Mouse (Mus musculus) ovary, postnatal 10 days (tissue): ENCODE results near the gene Lrrc17.

Experiments used
- DNase-seq: peaks from one replicate; pipeline ENCODE4 v3.0.0; 2022; ENCODE audit warnings: low spot score

Gene Lrrc17

DNA sequence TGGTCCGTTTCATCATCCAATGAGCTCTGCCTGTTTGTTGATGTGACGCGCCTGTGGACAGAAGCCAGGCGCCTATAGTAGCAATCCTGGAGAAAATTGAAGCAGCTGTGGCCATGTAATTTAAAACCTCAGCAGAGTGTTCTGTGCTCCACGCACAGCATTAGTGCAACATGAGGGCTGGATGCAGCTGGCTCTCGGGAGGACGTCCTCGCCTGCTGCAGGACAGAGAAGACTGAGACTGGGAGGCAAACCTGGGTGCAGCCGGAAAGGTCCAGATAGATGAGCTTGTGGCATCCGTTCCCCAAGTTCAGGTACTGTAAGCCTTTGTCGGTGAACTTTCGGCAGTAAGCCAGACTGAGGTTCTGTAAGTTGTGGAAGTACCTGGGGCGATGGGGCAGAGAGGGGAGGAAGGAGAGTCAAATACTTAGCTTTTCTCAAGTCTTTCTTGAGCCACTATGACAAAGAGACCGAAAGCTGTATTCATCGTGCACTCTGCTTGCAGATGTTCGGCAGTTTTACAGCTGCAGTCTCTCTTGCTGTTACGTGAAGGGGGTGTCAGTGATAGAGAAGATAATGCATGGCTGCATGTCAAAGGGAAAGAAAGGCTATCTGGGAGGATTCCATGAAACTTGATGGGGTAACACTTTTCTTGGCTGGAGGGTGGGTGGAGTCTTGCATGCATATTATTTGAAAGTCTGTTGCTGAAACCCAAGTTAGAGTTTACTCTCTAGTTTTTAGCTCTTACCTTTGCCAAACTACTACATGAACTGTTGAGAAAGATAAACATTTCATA, at the start of gene Lrrc17:
Lrrc17 (plus strand) TSS at position 151 of the 793 bp plus-strand sequence.
- peak; percentile 40 for DNase-seq

DNA sequence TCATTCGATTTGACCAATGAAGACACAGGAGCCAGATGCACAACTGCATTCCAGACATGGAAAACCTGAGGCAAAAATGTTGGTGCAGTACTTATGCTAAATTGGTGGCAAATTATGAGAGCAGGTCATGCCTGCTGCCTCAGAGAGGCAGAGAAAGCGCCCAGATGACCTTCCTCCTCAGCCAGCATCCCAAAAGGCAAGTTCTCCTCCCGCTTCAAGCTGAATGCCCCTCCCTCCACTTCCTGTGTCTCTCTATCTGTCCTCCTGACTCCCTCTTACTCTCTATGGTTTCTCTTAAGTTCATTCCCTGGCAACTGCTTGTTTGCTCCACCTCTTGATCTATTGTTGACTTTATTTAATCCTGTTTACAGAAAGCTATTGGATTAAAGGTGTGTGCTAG, 48.6 kb upstream of the Lrrc17 start:
- no peak for DNase-seq

DNA sequence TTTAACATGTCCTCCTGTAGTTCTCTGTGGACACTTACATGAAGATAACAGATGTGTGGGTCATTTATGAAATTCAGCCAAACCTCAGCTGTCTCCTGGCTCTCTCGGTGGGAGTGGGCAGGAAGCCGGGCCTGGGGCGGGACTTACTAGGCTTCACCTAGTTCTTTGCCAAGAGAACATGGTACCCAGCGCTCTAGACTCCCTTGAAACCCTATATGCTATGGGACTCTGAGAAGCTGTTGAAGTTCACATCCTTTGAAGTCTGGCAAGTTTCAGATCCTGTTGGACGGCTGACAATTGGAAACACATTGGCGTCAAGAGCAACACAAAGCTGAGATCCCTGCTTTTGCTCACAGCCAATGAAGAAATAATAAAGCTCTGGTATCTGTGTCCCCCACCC, 47.0 kb upstream of the Lrrc17 start:
- DNase-seq: no peak

DNA sequence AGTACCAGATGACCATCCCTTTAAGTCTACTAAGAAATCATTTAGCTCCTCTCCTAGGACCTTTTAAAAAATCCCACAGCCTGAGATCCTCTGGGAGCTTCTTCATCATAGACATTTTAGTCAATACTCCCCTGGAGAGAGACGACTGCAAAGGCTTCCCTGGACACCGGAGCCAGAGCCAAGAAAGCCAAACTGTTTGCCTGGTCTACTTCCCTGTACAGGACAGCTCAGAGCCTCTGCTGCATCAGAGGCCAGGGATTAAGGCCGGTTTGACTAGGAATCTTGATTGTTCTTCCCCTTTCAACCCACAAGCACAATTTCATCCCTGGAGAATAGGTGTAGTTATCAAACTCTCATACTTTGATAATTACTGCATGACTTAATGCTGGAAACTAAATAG, 46.5 kb upstream of the Lrrc17 start:
- no peak for DNase-seq

DNA sequence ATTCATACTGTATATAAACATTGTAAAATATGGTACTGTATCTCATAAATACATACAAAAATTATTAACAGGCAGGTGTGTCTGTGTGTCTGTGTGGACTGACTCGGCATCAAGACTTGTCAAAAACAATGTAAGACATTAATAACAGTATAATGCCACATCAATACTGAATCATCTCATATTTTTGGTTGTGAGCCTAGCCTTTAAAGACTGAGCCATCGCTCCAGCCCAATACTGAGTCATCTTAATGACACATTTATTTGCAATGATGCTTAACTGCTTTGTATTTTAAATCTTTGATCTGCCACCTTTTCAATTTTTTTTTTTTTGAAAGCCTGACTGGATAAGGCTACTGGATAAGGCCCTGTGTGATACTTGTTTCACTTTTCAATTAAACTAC, 44.9 kb upstream of the Lrrc17 start:
- DNase-seq: no peak

DNA sequence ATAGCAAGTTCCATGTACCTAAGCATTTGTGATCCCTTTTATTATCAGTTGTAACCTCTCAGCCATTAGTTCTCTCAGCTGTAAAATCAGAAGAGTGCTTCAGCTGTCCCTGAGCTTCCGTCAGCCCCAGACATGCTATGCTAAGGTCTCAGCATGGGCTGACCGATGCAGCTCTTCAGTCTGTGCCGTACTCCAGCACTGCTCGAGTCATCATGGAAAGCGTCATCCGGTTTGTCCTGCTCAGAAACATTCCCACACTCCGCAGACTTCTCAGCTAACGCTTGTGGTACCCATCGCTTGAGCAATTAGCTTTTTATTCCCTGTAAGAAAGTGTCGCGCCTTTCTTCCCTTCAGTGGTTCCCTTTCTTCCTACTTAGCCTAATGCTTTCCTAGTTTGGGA, 44.4 kb upstream of the Lrrc17 start:
- no peak for DNase-seq

DNA sequence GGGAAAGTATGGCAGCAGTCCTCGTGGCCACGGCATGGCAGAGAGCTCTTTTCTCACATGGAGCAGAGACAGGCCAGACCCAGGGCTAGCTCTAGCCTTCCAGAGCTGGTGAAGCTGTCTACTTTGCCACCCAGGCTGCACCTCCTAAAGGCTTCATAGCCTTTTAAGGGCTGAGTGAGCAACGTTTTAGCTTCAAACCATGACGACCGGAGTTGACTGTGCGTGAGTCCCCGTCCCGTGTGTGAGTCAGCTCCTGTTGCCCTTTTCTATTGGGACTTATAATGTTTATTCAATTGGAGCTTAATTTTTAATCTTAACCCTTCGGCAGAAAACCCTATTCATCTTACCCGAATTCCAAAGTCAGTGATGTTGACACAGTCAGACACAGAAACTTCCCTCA, 43.2 kb upstream of the Lrrc17 start:
- no peak for DNase-seq

DNA sequence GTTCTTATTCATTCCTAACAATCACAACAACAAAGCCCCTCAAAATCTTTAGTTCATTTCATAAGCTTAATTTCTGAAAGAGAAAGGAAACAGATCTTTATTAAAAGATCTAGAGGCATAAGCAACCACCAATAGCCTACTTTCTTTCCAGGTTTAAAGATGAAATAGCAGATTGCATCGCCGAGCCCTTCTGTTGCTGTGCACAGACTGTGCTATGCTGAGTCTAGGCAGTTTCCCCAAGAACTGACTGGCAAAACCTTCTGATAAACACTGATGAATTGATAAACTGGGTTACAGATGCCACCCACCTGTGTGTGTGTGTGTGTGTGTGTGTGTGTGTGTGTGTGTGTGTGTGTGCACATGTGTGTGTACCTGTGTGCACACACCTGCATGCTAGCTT, 42.4 kb upstream of the Lrrc17 start:
- DNase-seq: no peak

DNA sequence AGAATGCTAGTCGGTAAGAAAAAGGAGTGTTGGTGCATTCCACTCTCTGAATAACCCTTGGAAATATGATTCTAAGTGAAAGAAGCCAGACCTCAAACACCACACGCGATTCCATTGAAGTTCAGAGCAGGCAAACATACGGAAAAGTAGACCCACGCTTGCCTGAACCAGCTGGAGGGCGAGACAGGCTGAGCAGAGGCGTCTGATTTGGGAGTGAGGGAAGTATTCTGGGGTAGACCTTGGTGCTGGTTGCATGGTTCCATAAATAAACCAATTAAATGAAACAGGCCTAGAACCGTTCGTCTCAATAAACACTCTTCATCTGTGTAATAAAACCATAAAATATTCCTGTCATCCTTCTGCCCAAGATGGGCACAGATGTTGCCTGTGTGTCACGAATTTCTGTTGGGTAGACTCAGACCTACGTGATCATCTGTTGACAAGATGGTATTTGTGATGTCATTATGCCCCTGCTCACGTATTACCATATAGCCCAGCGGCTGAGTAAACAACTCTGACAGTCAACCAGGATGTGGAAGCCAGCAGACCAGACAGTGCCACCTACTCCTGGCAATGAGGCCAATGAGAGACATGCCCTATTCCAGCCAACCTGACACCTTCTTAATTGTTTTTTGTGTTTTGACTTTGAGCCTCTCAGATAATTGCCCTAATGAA, 40.3 kb upstream of the Lrrc17 start:
- no peak for DNase-seq

DNA sequence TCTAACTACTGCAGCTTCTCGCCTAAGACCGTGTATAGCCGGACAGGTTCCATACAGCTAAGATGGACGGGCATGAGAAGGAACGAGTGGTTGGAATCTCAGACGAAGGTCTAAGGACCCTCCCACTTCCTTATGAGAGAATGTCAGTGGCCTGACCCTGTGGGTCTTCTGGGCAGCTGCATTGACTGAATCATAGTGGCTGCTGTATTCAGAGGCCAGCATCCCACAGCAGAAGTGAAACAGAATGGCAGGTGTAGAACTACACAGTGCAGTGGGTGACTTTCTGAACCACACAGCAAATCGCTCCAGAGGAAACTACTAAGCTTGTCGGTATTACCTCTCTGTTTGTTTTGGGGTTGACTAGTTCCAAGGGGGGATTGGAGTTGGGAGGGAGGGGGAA, 38.2 kb upstream of the Lrrc17 start:
- no peak for DNase-seq

DNA sequence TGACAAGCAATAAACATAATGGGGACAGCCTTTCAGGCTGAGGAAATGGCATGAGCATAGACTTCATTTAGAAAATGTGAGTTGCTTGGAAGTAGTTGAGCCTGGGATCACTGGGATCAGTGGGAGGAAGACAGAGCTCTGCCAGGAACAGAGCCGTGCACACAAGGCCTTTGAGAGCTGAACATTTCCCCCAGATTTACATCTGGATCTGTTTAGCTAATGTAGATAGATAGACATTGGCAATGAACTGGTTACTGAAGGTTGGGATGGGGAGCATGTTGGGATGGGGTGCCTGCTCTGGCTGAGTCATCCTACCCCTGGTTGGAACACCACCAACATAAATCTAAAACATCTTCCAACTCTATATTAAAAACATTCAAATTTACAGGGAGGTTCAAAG, 36.5 kb upstream of the Lrrc17 start:
- DNase-seq: no peak

DNA sequence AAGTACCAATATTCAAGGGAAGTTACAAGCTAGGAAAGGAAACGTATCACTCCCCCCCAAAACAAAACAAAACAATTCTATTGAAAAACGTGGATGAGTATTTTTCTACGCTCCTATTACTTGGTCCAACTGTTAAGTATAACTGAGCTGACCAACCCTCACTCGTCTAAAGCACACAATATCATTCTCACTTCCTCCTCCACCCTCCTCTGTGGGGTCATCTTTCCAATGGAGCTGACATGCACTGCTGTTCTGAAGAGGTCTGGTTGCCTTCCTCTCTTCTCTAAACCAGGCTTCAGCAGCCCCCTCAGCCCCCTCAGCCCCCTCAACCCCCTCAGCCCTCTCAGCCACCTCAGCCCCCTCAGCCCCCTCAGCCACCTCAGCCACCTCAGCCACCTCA, 33.6 kb upstream of the Lrrc17 start:
- DNase-seq: no peak

DNA sequence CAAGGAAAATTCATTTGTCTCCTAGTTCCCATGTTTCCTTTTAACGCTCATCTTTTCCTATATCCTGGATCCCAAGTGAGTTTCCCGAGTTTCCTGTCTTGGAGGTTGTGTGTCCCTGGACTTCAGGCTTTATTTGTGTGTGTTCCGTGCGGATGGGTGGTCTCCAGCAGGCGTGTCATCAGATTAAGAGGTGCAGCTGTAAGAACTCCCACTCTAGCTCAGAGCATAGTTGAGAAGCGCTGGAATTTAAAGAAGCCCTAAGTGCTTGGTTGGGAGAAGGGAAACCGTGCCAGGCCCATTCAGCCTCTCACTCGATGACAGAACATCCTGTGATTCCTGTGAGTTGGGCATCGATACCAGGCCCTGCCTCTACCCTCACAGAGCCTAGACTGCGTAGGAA, 30.0 kb upstream of the Lrrc17 start:
- no peak for DNase-seq

DNA sequence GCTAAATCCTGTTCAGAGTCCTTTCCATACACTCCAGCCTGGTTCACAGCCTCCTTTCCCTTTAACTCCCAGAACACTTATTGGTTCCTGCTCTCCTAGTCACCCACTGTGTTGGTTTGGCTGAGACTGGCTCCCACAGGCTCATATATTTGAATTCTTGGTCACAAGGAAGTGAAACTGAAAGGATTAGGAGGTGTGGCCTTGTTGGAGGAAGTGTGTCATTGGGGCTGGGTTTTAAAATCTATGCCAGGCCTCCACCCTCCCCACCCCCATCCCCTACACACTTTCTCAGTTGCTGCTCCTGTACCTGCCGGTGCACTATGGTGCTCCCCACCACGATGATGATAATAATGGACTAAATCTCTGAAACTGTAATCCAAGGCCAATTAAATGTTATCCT, 25.8 kb upstream of the Lrrc17 start:
- no peak for DNase-seq

DNA sequence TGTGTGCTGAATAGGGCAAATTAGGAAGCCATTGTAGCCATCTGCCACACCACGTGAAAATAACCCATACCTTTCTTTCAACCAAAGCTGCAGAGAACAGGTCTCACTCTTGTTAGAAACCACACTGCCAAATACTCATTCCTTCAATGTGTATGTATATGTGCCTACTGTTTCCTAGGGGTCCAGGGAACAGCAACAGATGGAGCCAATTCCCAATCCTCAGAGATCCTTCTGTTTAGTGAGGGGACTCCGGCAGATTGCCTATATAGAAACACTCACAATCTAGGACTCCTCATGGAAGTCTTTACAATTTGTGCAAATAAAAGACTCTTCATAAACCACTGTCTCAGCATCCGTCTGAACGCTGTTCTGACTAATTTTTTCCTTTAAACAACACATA, 25.2 kb upstream of the Lrrc17 start:
- DNase-seq: no peak

DNA sequence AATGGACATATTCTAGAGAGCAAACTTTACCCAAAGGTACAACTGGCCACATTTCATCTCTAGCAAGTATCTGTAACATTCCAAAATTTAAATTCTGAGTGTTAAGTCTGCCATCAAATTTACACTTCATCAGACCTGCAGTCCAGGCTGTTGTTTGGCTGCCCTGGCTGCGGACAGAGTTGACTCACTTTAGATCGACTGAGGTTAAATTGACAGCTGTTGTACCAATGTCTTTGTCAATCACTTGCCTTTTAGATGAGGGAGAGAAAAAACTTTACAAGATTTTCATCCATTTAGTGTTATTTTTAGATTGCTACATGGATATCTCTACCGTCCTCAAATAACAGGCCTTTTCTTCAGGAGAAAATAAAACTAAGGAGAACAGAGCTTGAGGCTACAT, 24.2 kb upstream of the Lrrc17 start:
- no peak for DNase-seq

DNA sequence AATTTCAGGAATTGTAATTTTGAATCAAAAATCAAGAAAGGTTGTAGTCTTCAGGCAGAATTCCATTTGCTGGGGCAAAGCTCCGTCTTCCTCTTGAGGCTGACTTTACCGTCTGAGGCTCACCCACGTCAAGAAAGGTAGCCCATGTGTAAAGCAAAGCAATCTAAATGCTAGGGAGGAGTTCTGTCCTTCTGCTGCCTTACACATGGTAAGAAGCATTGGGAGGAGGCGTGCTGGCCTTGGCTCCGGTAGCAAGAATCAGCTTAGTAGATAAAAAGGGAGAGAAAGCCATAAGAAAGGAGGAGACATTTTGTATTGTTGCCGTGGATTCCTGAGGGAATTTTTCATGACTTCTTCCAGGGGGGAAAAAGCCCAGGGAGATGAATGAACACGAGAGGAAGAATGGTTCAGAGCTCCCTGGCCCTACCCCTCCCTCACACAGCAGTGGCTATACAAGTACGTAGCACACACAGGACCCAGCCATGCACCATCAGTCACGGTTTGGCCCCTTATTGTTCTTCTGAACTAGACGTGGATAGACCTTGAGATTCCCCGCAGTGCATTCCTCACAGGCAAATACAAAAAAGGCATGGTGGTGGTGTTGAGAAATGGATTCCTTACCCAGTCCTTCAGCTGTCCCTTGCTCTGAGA, 16.4 kb upstream of the Lrrc17 start:
- no peak for DNase-seq

DNA sequence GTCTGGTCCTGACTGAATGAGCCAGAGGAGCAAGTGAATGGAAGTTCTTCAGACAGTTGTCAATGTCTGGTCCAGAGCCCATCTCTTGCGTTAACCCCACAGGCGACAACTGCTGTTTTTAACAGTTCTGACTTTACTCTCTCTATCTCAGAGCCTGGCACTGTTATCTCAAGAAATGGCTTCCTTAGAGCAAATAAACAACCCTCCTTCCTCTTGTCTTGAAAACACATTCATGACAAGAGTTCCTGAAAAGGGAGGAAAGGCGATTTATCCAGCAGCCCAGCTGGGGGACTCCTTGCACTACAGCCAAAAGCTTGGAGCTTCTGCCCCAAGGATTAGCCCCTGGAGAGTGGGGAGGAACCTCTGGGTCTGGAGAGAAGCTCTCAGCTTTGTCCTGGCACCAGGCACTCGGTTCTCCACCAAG, 15.9 kb upstream of the Lrrc17 start:
- no peak for DNase-seq

DNA sequence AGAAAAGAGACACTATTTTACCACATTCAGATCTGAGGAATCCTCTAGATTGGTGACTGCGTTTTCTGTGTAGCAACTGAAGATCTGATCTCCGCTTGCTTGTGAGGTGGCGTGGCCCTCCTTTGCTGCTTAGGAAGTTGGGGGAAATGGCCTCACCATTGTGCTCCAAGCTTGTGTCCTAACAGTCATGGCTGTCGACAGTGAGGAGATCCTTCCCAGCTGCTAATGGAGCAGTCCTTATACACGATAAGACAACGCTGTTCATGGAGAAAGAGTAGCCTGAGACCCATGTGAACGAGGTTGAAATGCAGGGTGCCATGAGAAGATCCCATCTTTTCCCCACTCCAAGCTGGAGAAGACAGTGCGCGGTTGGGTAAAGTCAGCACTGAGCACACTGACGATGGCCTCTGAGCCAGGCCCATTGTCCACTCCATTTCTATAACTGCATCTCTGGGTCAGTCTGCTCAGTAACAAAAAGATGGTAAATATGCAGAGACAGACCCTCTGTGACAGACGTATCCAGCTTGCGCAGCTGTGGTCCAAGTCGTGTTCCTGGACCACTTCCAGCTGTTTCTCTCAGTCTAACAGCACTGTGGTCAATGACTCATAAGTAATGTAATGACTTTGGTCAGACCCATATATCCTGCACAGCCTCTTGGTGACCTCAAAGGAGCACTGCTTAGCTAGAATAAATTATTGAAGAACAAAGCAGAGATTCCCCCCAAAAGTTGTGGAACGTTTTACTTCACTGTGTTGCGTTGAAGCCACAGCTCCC, 15.1 kb upstream of the Lrrc17 start:
- no peak for DNase-seq

DNA sequence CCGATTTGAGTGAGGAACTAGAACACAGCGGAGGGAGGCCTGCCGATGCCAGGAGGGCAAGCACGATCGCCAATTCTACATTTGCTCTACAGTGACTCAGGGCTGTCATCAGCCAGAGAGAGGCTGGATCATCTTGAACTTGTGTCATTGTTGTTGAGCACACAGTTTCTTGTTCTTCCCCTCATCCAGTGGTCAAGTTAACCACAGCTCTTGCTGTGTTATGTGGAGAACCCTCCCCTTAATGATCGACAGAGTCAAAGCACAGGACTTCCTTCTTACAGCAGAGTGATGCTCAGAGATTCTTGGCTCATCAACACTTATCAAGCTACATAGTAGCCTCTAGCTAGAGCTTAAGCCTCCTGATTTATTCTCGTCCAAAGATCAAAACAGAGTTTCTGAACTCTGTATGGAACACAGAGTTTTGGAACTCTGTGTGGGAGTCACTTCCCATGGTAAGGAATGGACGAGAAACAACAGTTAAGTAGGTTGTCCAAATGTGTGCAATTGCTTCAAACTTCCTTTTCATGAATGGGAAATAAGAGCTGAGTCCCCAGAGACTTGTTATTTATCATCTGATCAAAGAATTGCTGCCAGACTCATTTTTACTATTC, 14.1 kb upstream of the Lrrc17 start:
- no peak for DNase-seq

DNA sequence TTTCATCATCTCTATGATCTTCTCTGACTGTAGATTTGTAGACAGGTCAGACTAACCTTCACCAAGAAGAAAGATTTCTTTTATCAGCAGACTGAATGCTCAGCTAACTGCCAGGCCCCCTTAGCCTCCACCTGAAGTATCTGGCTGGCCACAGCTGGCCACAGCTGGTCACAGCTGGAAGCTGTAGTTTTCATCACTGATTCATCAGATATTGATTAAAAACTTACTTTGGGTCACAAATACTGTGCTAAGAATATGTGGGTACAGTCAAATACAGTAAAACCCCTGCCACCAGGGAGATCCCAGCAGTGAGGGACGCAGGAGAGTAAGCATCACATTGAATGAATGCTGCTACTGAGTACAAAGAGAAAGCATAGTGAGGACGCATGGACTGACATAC, 11.2 kb upstream of the Lrrc17 start:
- DNase-seq: no peak

DNA sequence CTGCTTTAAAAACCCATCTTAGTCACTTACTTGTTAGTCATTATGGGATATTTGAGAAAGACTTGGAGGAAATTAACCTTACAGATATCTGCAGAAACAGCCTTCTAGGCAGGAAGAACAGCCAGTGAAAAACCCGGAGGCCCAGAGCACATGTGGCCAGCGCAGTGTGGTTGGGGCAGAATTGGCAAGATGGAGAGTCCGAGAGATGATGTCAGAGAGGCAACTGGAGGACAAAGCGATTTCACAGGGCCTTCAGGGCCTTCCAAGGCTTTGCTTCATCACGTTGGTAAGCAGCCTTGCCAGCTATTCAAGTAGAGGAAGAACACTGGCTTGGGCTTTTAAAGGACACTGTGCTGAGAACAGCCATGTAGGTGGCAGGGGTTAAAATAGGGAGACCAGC, 10.4 kb upstream of the Lrrc17 start:
- DNase-seq: no peak
